Mouse (Mus musculus): Measurements from ENCODE around the gene Grin2a. TPM values are rescaled to one million over a fixed set of nuclear protein-coding genes. Genes with fewer than 3 reads are reported as not detected.
"Not testable (repeated sequence)": the region's sequence is repeated elsewhere in the genome, so short reads cannot be mapped to it uniquely, and the experiment has no call there.

Grin2a gene
- polyA plus RNA-seq, 1 experiment, result not detected

DNA sequence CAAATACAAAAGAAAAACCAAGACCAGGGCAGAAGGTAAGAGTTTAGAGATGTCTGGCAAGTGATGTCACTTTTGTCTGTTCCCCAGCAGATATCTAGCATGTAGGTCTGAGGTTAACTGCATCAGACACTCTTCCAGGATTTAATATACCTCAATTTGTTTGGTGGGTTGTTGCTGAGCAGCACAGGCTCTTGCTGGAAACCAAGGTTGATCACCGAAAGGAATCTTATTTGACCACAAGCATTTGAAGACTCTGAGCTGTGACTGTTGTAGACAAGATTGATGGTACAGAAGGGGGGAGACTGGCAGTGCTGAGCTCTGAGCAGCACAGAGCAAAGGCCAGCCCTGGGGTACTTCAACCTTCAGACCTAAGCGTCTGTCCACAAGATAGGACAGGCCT is 378.1 kb downstream of the Grin2a start:
- no peak for TF ChIP-seq CTCF (conservative IDR thresholded peaks at IDR 0.05; ENCODE audit: insufficient read depth, insufficient read length, low read depth, low read length)
- TF ChIP-seq POLR2A (IDR thresholded peaks at IDR 0.05; ENCODE audit: low read depth, low read length), result no peak
- no peak for DNase-seq
- no peak overlapping the region for H3K27ac ChIP-seq (ENCODE audit: insufficient read depth, low read depth, low read length)
- H3K36me3 ChIP-seq (ENCODE audit: control insufficient read depth, insufficient read depth, low read length), result no peaks in the 10 kb centered on the region
- no peaks in the 10 kb centered on the region; the same call in 1 of the 2 replicates for H3K27me3 ChIP-seq (replicated peaks; ENCODE audit: control insufficient read depth, insufficient read depth, low read length)
- H3K4me1 ChIP-seq (ENCODE audit: control insufficient read depth, insufficient read depth, low read length), result no peaks in the 10 kb centered on the region
- no peak overlapping the region for H3K4me3 ChIP-seq (ENCODE audit: insufficient read depth, low read depth, low read length)
- 72% methylated on average over 2 of the region's 2 CpGs for WGBS

DNA sequence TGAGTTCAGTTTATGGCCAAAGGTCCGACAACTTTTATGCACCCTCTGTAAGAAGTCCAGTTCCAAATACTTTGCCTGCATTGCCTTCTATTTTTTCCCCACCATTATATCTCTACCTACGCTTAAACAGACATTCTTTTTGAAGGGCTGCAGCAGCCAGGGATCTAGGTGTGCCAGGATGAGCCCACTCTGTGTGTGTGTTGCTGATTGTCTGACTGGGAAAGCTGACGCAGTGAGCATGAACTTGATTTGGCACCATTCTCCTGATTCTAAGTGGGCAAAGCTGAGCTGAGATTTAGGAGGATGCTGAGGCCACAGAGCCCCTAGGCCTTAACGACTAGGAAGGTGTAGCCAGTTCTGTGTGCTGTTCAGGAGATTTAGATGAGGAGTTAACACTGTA is 378.6 kb downstream of the Grin2a start:
- Histone ChIP-seq H3K4me1 (ENCODE audit: control insufficient read depth, insufficient read depth, low read length) (no peaks in the 10 kb centered on the region), H3K27ac (ENCODE audit: insufficient read depth, low read depth, low read length) (no peak overlapping the region), H3K36me3 (ENCODE audit: control insufficient read depth, insufficient read depth, low read length) (no peaks in the 10 kb centered on the region), H3K27me3 (replicated peaks; ENCODE audit: control insufficient read depth, insufficient read depth, low read length) (no peaks in the 10 kb centered on the region; the same call in 1 of the 2 replicates), H3K4me3 (ENCODE audit: insufficient read depth, low read depth, low read length) (no peak overlapping the region)
- TF ChIP-seq POLR2A (IDR thresholded peaks at IDR 0.05; ENCODE audit: low read depth, low read length), result no peak
- WGBS, result 75% methylated on average over 4 of the region's 4 CpGs
- DNase-seq, result no peak

- not testable (repeated sequence) for H3K27ac ChIP-seq (ENCODE audit: insufficient read depth, low read depth, low read length); H3K27me3 ChIP-seq (replicated peaks; ENCODE audit: control insufficient read depth, insufficient read depth, low read length); H3K36me3 ChIP-seq (ENCODE audit: control insufficient read depth, insufficient read depth, low read length); H3K4me1 ChIP-seq (ENCODE audit: control insufficient read depth, insufficient read depth, low read length); DNase-seq; H3K4me3 ChIP-seq (ENCODE audit: insufficient read depth, low read depth, low read length)
- WGBS, result 91% methylated on average over 6 of the region's 6 CpGs
These were observed 382.8 kb downstream of the Grin2a start for GRCm38 (mm10) chr16:9612596-9612995.

- no peaks in the 10 kb centered on the region for H3K36me3 ChIP-seq (ENCODE audit: control insufficient read depth, insufficient read depth, low read length)
- no peaks in the 10 kb centered on the region for H3K27me3 ChIP-seq (replicated peaks; ENCODE audit: control insufficient read depth, insufficient read depth, low read length)
- 61% methylated on average over 2 of the region's 2 CpGs for WGBS
- no peaks in the 10 kb centered on the region for H3K4me1 ChIP-seq (ENCODE audit: control insufficient read depth, insufficient read depth, low read length)
- H3K4me3 ChIP-seq (ENCODE audit: insufficient read depth, low read depth, low read length), result no peak overlapping the region
- no peak overlapping the region for H3K27ac ChIP-seq (ENCODE audit: insufficient read depth, low read depth, low read length)
- DNase-seq, result no peak
- no peak for TF ChIP-seq CTCF (conservative IDR thresholded peaks at IDR 0.05; ENCODE audit: insufficient read depth, insufficient read length, low read depth, low read length)
These were observed 387.9 kb downstream of the Grin2a start for GRCm38 (mm10) chr16:9607432-9607831.

DNA sequence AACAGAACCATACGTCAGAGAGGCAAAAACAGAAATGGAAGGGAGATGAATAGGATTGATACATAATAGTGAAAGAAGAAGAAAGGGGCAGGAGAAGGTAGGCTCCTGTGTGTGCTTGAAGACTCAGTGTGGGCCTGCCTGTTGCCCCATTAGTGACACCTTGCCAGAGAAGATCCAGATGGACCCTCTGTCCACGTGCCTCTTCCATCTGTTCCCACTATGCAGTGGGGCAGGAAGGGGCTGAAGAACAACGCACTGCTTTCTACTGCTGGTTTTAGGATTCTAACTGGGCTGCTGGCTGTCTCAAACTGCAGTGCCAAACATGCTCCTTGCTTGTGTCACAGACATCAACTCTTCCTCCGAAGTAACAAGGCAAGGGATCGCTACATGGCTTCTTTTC is 391.4 kb downstream of the Grin2a start:
- 86% methylated on average over 5 of the region's 5 CpGs for WGBS
- no peaks in the 10 kb centered on the region for H3K4me1 ChIP-seq (ENCODE audit: control insufficient read depth, insufficient read depth, low read length)
- no peak for DNase-seq
- no peak for TF ChIP-seq CTCF (conservative IDR thresholded peaks at IDR 0.05; ENCODE audit: insufficient read depth, insufficient read length, low read depth, low read length)
- TF ChIP-seq POLR2A (IDR thresholded peaks at IDR 0.05; ENCODE audit: low read depth, low read length), result no peak
- H3K27me3 ChIP-seq (replicated peaks; ENCODE audit: control insufficient read depth, insufficient read depth, low read length), result no peaks in the 10 kb centered on the region
- H3K27ac ChIP-seq (ENCODE audit: insufficient read depth, low read depth, low read length), result no peak overlapping the region
- H3K36me3 ChIP-seq (ENCODE audit: control insufficient read depth, insufficient read depth, low read length), result no peaks in the 10 kb centered on the region
- H3K4me3 ChIP-seq (ENCODE audit: insufficient read depth, low read depth, low read length), result no peak overlapping the region

GRCm38 (mm10) chr16:9602579-9602978 is 392.8 kb downstream of the Grin2a start:
- TF ChIP-seq CTCF (conservative IDR thresholded peaks at IDR 0.05; ENCODE audit: insufficient read depth, insufficient read length, low read depth, low read length), result no peak
- TF ChIP-seq POLR2A (IDR thresholded peaks at IDR 0.05; ENCODE audit: low read depth, low read length), result no peak
- WGBS, result 85% methylated on average over 2 of the region's 2 CpGs
- DNase-seq, result no peak
- H3K36me3 ChIP-seq (ENCODE audit: control insufficient read depth, insufficient read depth, low read length), result no peaks in the 10 kb centered on the region
- H3K27me3 ChIP-seq (replicated peaks; ENCODE audit: control insufficient read depth, insufficient read depth, low read length), result no peaks in the 10 kb centered on the region
- no peak overlapping the region for H3K4me3 ChIP-seq (ENCODE audit: insufficient read depth, low read depth, low read length)
- H3K27ac ChIP-seq (ENCODE audit: insufficient read depth, low read depth, low read length), result no peak overlapping the region
- H3K4me1 ChIP-seq (ENCODE audit: control insufficient read depth, insufficient read depth, low read length), result no peaks in the 10 kb centered on the region

DNA sequence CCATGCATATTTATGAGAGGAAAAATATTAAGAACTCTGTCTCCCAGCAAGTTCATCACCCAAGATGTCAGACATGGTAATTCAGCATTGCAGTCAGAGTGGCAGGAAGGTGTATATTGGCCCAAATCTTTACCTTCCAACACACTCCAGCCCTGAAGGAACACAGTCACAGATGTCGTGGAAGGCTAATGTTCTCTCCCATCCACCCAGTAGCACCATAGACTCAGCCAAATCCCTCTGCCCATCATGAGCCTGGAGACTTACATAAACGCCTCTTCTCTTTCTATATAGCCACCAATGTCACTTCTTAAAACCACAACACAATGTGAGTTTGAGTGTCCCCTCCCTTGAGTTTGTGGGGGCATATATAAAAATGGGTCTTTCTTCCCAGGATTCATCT is 406.2 kb downstream of the Grin2a start:
- Histone ChIP-seq H3K4me3 (ENCODE audit: insufficient read depth, low read depth, low read length) (no peak overlapping the region), H3K4me1 (ENCODE audit: control insufficient read depth, insufficient read depth, low read length) (no peaks in the 10 kb centered on the region), H3K27ac (ENCODE audit: insufficient read depth, low read depth, low read length) (no peak overlapping the region), H3K27me3 (replicated peaks; ENCODE audit: control insufficient read depth, insufficient read depth, low read length) (no peaks in the 10 kb centered on the region), H3K36me3 (ENCODE audit: control insufficient read depth, insufficient read depth, low read length) (no peaks in the 10 kb centered on the region)
- TF ChIP-seq CTCF (conservative IDR thresholded peaks at IDR 0.05; ENCODE audit: insufficient read depth, insufficient read length, low read depth, low read length) (no peak), POLR2A (IDR thresholded peaks at IDR 0.05; ENCODE audit: low read depth, low read length) (no peak)
- 84% methylated on average over 2 of the region's 2 CpGs for WGBS
- no peak for DNase-seq

DNA sequence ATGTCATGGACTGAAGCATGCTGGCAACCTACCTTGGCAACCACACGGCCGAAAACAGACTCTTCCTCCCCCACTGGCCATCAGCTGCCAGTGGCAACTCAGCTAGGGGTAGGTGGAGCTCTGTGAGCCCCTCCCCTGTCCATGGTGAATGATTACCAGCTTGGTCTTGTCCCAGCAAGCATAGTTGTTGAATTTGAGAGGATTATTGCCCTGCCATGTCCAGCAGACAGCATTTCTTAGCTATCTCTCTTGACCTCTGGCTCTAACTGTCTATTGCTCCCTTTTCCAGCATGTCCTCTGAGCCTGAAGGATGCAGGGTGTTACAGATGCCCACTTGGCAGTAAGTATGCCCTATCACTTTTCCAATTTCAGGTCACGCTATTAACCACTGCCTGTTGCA is 406.9 kb downstream of the Grin2a start:
- WGBS, result 47% methylated on average over 3 of the region's 3 CpGs
- no peaks in the 10 kb centered on the region for H3K27me3 ChIP-seq (replicated peaks; ENCODE audit: control insufficient read depth, insufficient read depth, low read length)
- H3K4me3 ChIP-seq (ENCODE audit: insufficient read depth, low read depth, low read length), result no peak overlapping the region
- H3K36me3 ChIP-seq (ENCODE audit: control insufficient read depth, insufficient read depth, low read length), result no peaks in the 10 kb centered on the region
- no peaks in the 10 kb centered on the region for H3K4me1 ChIP-seq (ENCODE audit: control insufficient read depth, insufficient read depth, low read length)
- H3K27ac ChIP-seq (ENCODE audit: insufficient read depth, low read depth, low read length), result no peak overlapping the region
- peak; percentile 9 for DNase-seq
- TF ChIP-seq POLR2A (IDR thresholded peaks at IDR 0.05; ENCODE audit: low read depth, low read length), result no peak
- no peak for TF ChIP-seq CTCF (conservative IDR thresholded peaks at IDR 0.05; ENCODE audit: insufficient read depth, insufficient read length, low read depth, low read length)
